Mouse (Mus musculus) myocyte (in vitro differentiated cells): ENCODE data around the gene Hmga1.

Experiments
- CEBPB ChIP-seq: IDR thresholded peaks from 2 replicates; pipeline ENCODE4 v1.6.1; 2011; ENCODE audit warnings: mild to moderate bottlenecking, moderate library complexity; ENCODE audit not compliant: poor library complexity, insufficient read depth, severe bottlenecking
- MAX ChIP-seq: IDR thresholded peaks from one replicate; pipeline ENCODE4 v1.6.1; 2011; ENCODE audit warnings: low read depth, mild to moderate bottlenecking, control low read depth
- POLR2A ChIP-seq: IDR thresholded peaks from one replicate; pipeline ENCODE4 v1.6.1; 2011; ENCODE audit warnings: low read depth, mild to moderate bottlenecking, control low read depth, moderate library complexity; ENCODE audit not compliant: insufficient read length
- POLR2AphosphoS2 ChIP-seq: IDR thresholded peaks from one replicate; pipeline ENCODE4 v1.6.1; 2011; ENCODE audit warnings: low read depth, control low read depth; ENCODE audit not compliant: insufficient read length

DNA sequence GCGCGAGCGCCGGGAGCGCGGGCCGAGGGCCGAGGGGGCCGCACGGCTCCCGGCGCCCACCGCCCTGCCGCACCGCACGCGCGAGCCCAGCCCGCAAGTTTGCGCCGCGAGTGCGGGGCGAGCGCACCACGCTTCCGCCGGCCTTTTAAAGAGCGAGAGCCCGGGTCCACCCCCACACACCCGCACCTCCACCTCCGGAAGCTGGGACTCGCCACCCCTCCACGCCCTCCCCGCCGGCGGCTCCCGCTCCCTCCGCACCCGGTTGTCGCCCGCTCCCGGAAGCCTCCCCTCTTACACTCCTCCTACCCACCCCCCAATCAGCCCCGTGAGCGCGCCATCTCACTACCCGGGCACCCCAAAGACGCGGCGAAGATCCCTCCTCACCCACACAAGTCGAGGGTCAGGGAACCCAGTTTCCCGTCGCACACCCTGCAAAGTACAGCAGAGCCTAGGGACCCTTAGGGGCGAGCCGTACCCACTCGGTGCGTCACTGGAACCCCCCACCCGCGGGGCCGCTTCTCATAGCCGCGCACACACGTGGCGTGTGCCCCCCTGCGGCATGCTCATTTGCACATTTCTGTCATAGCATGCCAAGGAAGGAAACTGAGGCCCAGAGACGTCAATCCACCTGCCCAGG, 42.9 kb upstream of the Hmga1 start:
- TF ChIP-seq POLR2A (no peak), POLR2AphosphoS2 (no peak), MAX (no peak), CEBPB (no peak)
